In the genomic region with DNA sequence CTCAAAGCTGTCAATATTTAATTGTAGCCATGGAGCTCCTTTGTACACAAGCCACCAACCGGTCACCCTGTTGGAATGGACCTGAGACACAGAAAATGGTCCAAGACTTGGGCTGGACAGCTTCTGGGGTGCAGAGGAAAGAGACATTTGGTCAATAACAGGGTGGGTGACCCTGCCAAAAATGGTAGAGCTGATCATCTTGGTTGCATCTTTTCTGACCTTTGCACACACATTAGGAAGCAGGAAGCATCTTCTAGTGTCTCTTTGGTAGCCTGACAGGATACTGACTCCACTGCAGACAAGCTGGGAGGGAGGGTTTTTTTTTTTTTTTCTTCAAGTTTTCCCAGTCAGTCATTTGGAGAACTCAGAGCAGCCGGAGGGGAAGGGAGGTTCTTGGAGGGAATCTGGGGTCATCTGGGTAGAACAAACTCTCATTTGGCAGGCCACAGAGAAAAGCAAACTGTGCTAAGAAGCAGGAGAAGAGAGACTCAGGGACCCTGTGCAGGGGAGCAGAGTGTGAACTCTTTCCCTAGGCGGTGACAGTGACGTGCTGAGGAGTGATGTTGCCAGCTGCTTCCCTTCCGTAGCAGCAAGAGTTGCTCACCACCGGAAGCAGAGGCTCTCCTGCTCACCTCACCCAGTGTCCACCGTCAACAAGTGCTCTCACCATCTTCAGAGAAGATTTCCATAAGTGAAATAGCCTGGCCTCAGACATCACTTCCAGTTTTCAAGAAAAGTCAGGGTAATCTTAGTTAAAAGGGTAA, we compare ENCODE assay signal across 8 mouse cellular contexts.
DNase-seq lines count a peak whose midpoint lies in the region; ATAC-seq lines count a peak whose summit lies in the region.

No protein-coding gene starts in this region.

- WGBS in liver, embryonic 13.5 days (ENCODE audit: insufficient replicate concordance): 26% methylated on average over 7 of the region's 7 CpGs
- 56% methylated on average over 7 of the region's 7 CpGs for WGBS in hindbrain, embryonic 10.5 days

- H3K4me1 ChIP-seq in liver, embryonic 13.5 days (replicated peaks): peaks cover 50% of the 10 kb centered on the region
- H3K4me1 ChIP-seq in hindbrain, embryonic 10.5 days (replicated peaks): peaks cover 13% of the 10 kb centered on the region

- DNase-seq in kidney, postnatal 4 days: peak; percentile 14 to 19
- no peak for DNase-seq in kidney, adult 11 months
- DNase-seq in gastrocnemius, adult 8-10 months (ENCODE audit: low spot score in 2 of 2): peak; percentile 17 to 23
- no peak for DNase-seq in liver, embryonic 13.5 days
- peak; percentile 38 to 41 for DNase-seq in thymus, postnatal 10 days (ENCODE audit: low spot score in 2 of 2)
- DNase-seq in yolk sac, embryonic 10.5 days (ENCODE audit: low spot score): no peak
- DNase-seq in hindbrain, embryonic 10.5 days (ENCODE audit: low spot score): no peak
- DNase-seq in adrenal gland, postnatal 10 days: no peak

- H3K4me2 ChIP-seq in liver, embryonic 13.5 days: no peak overlapping the region

- H3K9ac ChIP-seq in liver, embryonic 13.5 days: no peak overlapping the region

- no peaks in the 10 kb centered on the region for H3K36me3 ChIP-seq in liver, embryonic 13.5 days
- H3K36me3 ChIP-seq in hindbrain, embryonic 10.5 days: no peaks in the 10 kb centered on the region

- no peaks in the 10 kb centered on the region for H3K27me3 ChIP-seq in liver, embryonic 13.5 days
- H3K27me3 ChIP-seq in hindbrain, embryonic 10.5 days (ENCODE audit: insufficient read depth, poor library complexity, severe bottlenecking): no peaks in the 10 kb centered on the region

- no peak overlapping the region for H3K4me3 ChIP-seq in liver, embryonic 13.5 days (replicated peaks)
- H3K4me3 ChIP-seq in hindbrain, embryonic 10.5 days: no peak overlapping the region

- peak overlapping the region; percentile 11; the same call in 1 of the 2 replicates for H3K27ac ChIP-seq in liver, embryonic 13.5 days
- H3K27ac ChIP-seq in hindbrain, embryonic 10.5 days: no peak overlapping the region

- no peaks in the 10 kb centered on the region for H3K9me3 ChIP-seq in liver, embryonic 13.5 days (replicated peaks)
- no peaks in the 10 kb centered on the region for H3K9me3 ChIP-seq in hindbrain, embryonic 10.5 days

- ATAC-seq in liver, embryonic 13.5 days (ENCODE audit: low read depth): no peak

Comparison
In these comparisons a context has a peak if more than half of its experiments do, and no peak if none do; other contexts are left out.
1. DNase-seq: peak in kidney, postnatal 4 days (2 of 2), gastrocnemius, adult 8-10 months (2 of 2) and thymus, postnatal 10 days (2 of 2); none in kidney, adult 11 months (single experiment), liver, embryonic 13.5 days (single experiment), yolk sac, embryonic 10.5 days (single experiment), hindbrain, embryonic 10.5 days (single experiment) and adrenal gland, postnatal 10 days (single experiment).